Mouse (Mus musculus) small intestine, adult 2 months (tissue): ENCODE data around the gene Synrg.

Experiments
- CTCF ChIP-seq: fragments of 200-500 bp; IDR thresholded peaks from 2 replicates; pipeline ENCODE4 v1.5.1; 2012; ENCODE audit warnings: low read depth, mild to moderate bottlenecking, control low read depth, inconsistent platforms, low read length, moderate library complexity, mixed read lengths; ENCODE audit not compliant: insufficient replicate concordance, insufficient read length; ENCODE audit errors: extremely low read depth
- POLR2A ChIP-seq: fragments of 200-500 bp; IDR thresholded peaks from 2 replicates; pipeline ENCODE4 v1.6.1; 2012; ENCODE audit warnings: low read depth, mild to moderate bottlenecking, control low read depth, inconsistent platforms, low read length, moderate library complexity

DNA sequence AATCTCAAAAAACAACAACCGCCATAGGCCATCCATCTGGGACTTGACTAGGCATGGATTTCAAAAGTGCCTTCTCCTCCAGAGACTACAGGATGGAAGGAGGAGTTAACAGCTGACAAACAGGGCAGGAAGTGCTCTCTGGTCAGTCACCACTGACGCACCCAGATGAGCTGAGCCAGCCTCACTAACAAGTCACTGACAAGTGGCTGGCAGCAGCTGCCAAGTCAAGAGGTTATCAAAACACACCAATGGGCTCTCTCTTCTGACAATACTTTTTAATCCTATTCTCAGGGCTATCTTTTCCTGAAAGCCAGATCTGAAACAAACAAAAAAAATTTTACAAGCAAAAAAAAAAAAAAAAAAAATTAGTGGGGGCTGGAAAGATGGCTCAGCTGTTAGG, 98.6 kb downstream of the Synrg start:
- TF ChIP-seq CTCF, result no peak
- TF ChIP-seq POLR2A, result no peak
